Mouse (Mus musculus) urinary bladder, postnatal 4 days (tissue): ENCODE measurements around the gene Lins1.

ENCODE experiments used
- DNase-seq, 2 experiments: peaks; one replicate each; pipeline ENCODE4 v3.0.0; 2021 to 2022; ENCODE audit warnings: low spot score in 2 of 2

The Lins1 gene

GRCm38 (mm10) chr7:66689620-66690360 lies at the start of gene Lins1:
Lins1 (plus strand) TSS chr7:66689889.
- peak; percentile 97 to 98 for DNase-seq

GRCm38 (mm10) chr7:66645736-66646135 lies 44.0 kb upstream of the Lins1 start:
- DNase-seq = no peak

- no peak for DNase-seq
Measured at GRCm38 (mm10) chr7:66649181-66649580, 40.5 kb upstream of the Lins1 start.

GRCm38 (mm10) chr7:66650883-66651282 lies 38.8 kb upstream of the Lins1 start:
- no peak for DNase-seq

GRCm38 (mm10) chr7:66652216-66652615 lies 37.5 kb upstream of the Lins1 start:
- no peak for DNase-seq

- DNase-seq = no peak
Measured at GRCm38 (mm10) chr7:66653596-66653995, 36.1 kb upstream of the Lins1 start.

GRCm38 (mm10) chr7:66655471-66655870 lies 34.2 kb upstream of the Lins1 start:
- DNase-seq = no peak

GRCm38 (mm10) chr7:66660291-66660690 lies 29.4 kb upstream of the Lins1 start:
- no peak for DNase-seq

- DNase-seq = peak in 1 of 2 experiments; percentile 44
Measured at GRCm38 (mm10) chr7:66660972-66661371, 28.7 kb upstream of the Lins1 start.

GRCm38 (mm10) chr7:66661572-66661971 lies 28.1 kb upstream of the Lins1 start:
- DNase-seq = peak; percentile 47 to 71

GRCm38 (mm10) chr7:66663548-66663947 lies 26.1 kb upstream of the Lins1 start:
- DNase-seq = no peak

- DNase-seq = no peak
Measured at GRCm38 (mm10) chr7:66667064-66667463, 22.6 kb upstream of the Lins1 start.

GRCm38 (mm10) chr7:66675800-66676199 lies 13.9 kb upstream of the Lins1 start:
- DNase-seq = no peak

GRCm38 (mm10) chr7:66682119-66682863 lies 7.4 kb upstream of the Lins1 start:
- DNase-seq = no peak

GRCm38 (mm10) chr7:66688721-66689120 lies 968 bp upstream of the Lins1 start:
- no peak for DNase-seq

GRCm38 (mm10) chr7:66689294-66689619 lies 432 bp upstream of the Lins1 start, which contains the start of gene Asb7:
Asb7 (minus strand) TSS chr7:66689596.
- no peak for DNase-seq

- DNase-seq = no peak
Measured at GRCm38 (mm10) chr7:66694467-66694866, 4.8 kb downstream of the Lins1 start.

GRCm38 (mm10) chr7:66702721-66703120 lies 13.0 kb downstream of the Lins1 start:
- DNase-seq = no peak

- no peak for DNase-seq
Measured at GRCm38 (mm10) chr7:66704631-66705030, 14.9 kb downstream of the Lins1 start.

- DNase-seq = no peak
Measured at GRCm38 (mm10) chr7:66711166-66711565, 21.5 kb downstream of the Lins1 start.

GRCm38 (mm10) chr7:66724514-66724913 lies 34.8 kb downstream of the Lins1 start:
- DNase-seq = no peak

- DNase-seq = no peak
Measured at GRCm38 (mm10) chr7:66724954-66725353, 35.3 kb downstream of the Lins1 start.

- no peak for DNase-seq
Measured at GRCm38 (mm10) chr7:66728072-66728471, 38.4 kb downstream of the Lins1 start.
